Mouse (Mus musculus) layer of hippocampus, adult 18-20 months (tissue): Measurements from ENCODE around the gene Npat. TPM values are rescaled to one million over a fixed set of nuclear protein-coding genes. Genes with fewer than 3 reads are reported as not detected.
A peak's percentile ranks its signal among the peaks of the same experiment; 100 is the strongest.

Experiments used
- DNase-seq, 2 experiments: peaks; one replicate each; pipeline ENCODE4 v3.0.0; 2022; ENCODE audit warnings: low spot score in 2 of 2
- total RNA-seq, 2 experiments: library from RNA; stranded (reverse); gene quantifications; 2 replicates each; pipeline ENCODE4 v1.2.3; 2021

Npat gene
- total RNA-seq, 2 experiments from 2014 or later: 16.6 to 17.0 TPM

GRCm38 (mm10) chr9:53609306-53609967 lies 72.6 kb downstream of the Npat start:
- peak in 1 of 2 experiments; percentile 17 for DNase-seq

GRCm38 (mm10) chr9:53609968-53610781 lies 73.3 kb downstream of the Npat start, which contains the start of gene Acat1:
TSS of gene Acat1 (minus strand) at chr9:53610382.
- peak; percentile 87 to 95 for DNase-seq

GRCm38 (mm10) chr9:53614286-53614685 lies 77.4 kb downstream of the Npat start:
- DNase-seq: no peak

- no peak for DNase-seq
These were observed 78.4 kb downstream of the Npat start for GRCm38 (mm10) chr9:53615246-53615645.

Other genes with a start within 250 kb of the Npat start
- gene Exph5, start 235.4 kb upstream of the Npat start, total RNA-seq: 1 to 10 TPM; 4.4 to 4.5 TPM
- gene Kdelc2, start 153.0 kb upstream of the Npat start, total RNA-seq: 1 to 10 TPM; 5.3 to 6.4 TPM
- gene 4930550C14Rik, start 134.7 kb upstream of the Npat start, total RNA-seq: under 1 TPM; 0.15 to 0.33 TPM
- 10 to 100 TPM; 19.8 to 22.0 TPM for gene Atm, start 307 bp upstream of the Npat start, total RNA-seq
- 10 to 100 TPM; 54.5 to 55.4 TPM for gene Acat1, start 73.3 kb downstream of the Npat start, total RNA-seq
- gene Cul5, start 133.0 kb downstream of the Npat start, total RNA-seq: 10 to 100 TPM; 60.7 to 62.9 TPM
- gene Rab39, start 169.2 kb downstream of the Npat start, total RNA-seq: 1 to 10 TPM; 2.1 to 2.7 TPM
- 1 to 10 TPM; 5.0 TPM for gene Slc35f2, start 234.5 kb downstream of the Npat start, total RNA-seq